Mouse (Mus musculus) heart, embryonic 10.5 days (tissue): ENCODE measurements around the gene Cox18. TPM values are rescaled to one million over a fixed set of nuclear protein-coding genes. Genes with fewer than 3 reads are reported as not detected.

Experiments
- DNase-seq: peaks from one replicate; pipeline ENCODE4 v3.0.0-alpha.2; 2017; ENCODE audit warnings: low spot score
- H3K27ac ChIP-seq: fragments of 300-500 bp; sonication (generic); 2 replicates; pipeline ENCODE4 v1.5.1; 2016; ENCODE audit warnings: mild to moderate bottlenecking
- H3K27me3 ChIP-seq: fragments of 300-500 bp; sonication (generic); 2 replicates; pipeline ENCODE4 v1.6.1; 2016; ENCODE audit warnings: mild to moderate bottlenecking; ENCODE audit not compliant: poor library complexity, insufficient read depth, severe bottlenecking
- H3K36me3 ChIP-seq: fragments of 300-500 bp; sonication (generic); 2 replicates; pipeline ENCODE4 v1.6.1; 2016; ENCODE audit warnings: mild to moderate bottlenecking, moderate library complexity
- H3K4me1 ChIP-seq: fragments of 300-500 bp; sonication (generic); 2 replicates; pipeline ENCODE4 v1.6.1; 2016; ENCODE audit warnings: mild to moderate bottlenecking
- H3K4me3 ChIP-seq: fragments of 300-500 bp; sonication (generic); 2 replicates; pipeline ENCODE4 v1.5.1; 2016; ENCODE audit warnings: mild to moderate bottlenecking, moderate library complexity
- H3K9me3 ChIP-seq: fragments of 300-500 bp; sonication (generic); 2 replicates; pipeline ENCODE4 v1.6.1; 2016; ENCODE audit warnings: mild to moderate bottlenecking, moderate library complexity
- WGBS: fragments of 180-500 bp; shearing (Covaris S2); methylation state at CpG from one replicate; pipeline ENCODE4 v1.1.7; 2016; 5-methylcytosine and 5-hydroxymethylcytosine counted together
- polyA plus RNA-seq: library from polyadenylated mRNA; unstranded; fragments of >200 nt; fragmentation: Nextera tagmentation; extraction: Ambion mirVana; gene quantifications from 2 replicates; pipeline ENCODE4 v1.2.1, GENCODE M21; 2016

Gene Cox18
- polyA plus RNA-seq, 1 experiment from 2014 or later, result 39.4 TPM

DNA sequence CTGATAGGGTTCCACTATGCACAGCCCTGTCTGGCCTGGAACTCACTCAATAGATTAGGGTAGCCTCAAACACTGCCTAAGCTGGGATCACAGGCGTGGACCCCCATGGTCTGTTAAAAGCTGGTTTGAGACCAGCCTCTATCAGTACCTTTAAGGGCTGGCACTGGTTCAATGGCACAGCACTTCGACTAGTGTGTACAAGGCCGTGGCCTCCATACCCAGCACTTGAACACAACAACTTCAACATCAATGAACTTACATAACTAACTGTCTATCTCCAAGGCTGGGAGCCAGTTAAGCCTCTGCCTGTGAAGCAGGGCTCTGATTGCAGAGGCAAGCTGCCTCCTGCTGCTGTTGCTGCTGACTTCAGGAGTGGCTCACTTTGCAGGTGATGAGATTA, 6.0 kb downstream of the Cox18 start:
- no peaks in the 10 kb centered on the region for H3K9me3 ChIP-seq
- no peak overlapping the region for H3K4me3 ChIP-seq
- 92% methylated on average over 3 of the region's 3 CpGs for WGBS
- H3K27ac ChIP-seq, result no peak overlapping the region
- peaks cover 76% of the 10 kb centered on the region for H3K36me3 ChIP-seq
- H3K4me1 ChIP-seq, result peaks cover 2% of the 10 kb centered on the region; the same call in 1 of the 2 replicates
- no peaks in the 10 kb centered on the region for H3K27me3 ChIP-seq
- no peak for DNase-seq

DNA sequence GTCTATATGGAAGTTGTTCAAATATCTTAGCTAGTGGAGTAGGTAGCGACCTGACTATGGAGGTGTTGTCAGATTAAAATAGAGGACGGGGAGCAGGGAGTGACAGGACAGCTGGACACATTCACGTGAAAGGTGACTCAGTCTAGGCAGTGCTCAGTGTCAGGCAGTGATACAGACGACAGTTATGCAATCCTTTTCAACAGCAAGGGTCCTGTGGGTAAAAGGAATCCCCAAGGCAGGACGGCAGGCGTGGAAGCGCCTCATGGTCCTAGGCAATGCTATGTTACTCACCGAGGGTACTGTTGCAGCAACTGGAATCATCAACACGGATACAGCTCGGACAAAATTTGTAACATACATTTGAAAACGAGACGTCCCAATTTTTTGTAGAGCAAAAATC, 6.6 kb downstream of the Cox18 start:
- no peaks in the 10 kb centered on the region for H3K27me3 ChIP-seq
- 92% methylated on average over 12 of the region's 12 CpGs for WGBS
- H3K36me3 ChIP-seq, result peaks cover 76% of the 10 kb centered on the region
- H3K4me1 ChIP-seq, result no peaks in the 10 kb centered on the region
- no peak overlapping the region for H3K4me3 ChIP-seq
- H3K27ac ChIP-seq, result no peak overlapping the region
- DNase-seq, result no peak
- no peaks in the 10 kb centered on the region for H3K9me3 ChIP-seq

DNA sequence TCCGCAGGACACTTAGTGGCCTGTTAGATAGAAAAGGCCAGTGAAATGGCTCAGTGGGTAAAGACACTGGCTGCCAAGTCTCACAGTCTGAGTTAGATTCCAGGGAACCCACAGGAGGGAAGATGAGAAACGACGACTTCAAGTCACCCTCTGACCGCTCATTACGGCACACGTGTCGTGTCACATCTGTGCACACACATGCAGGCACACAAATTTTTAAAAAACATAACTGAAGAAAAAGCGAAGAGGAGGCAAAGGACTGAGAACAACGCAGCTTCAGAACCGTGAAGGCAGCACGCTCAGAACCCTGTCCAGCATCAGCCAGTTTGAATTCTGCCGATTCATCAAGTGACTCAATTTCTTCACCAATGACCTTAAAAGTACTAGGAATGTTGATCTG, 10.4 kb downstream of the Cox18 start:
- 93% methylated on average over 12 of the region's 12 CpGs for WGBS
- Histone ChIP-seq H3K27me3 (no peaks in the 10 kb centered on the region), H3K36me3 (peaks cover 50% of the 10 kb centered on the region), H3K4me3 (no peak overlapping the region), H3K9me3 (no peaks in the 10 kb centered on the region), H3K27ac (no peak overlapping the region), H3K4me1 (no peaks in the 10 kb centered on the region)
- DNase-seq, result no peak

DNA sequence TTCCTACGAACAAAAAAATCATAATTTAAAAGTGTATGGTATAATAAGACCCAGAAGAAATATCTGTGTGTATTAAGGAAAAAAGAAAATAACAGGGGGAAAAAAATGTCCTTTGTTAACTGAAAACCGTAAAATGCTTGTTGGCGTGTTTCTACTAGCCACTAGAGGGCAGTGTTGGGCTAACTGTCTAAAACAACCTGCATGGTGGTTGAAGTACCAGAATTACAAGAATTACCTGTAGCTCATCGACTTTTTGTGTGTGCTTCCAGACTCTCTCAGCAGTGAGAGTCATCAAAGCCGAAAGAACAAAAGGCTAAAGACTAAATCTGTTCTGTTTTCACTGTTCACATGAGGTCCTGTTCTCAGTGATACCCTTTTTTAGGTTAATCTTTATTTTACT, 20.6 kb downstream of the Cox18 start:
- no peak for DNase-seq
- no peaks in the 10 kb centered on the region for H3K36me3 ChIP-seq
- 22% methylated on average over 5 of the region's 5 CpGs for WGBS
- no peaks in the 10 kb centered on the region for H3K9me3 ChIP-seq
- no peaks in the 10 kb centered on the region for H3K27me3 ChIP-seq
- H3K4me1 ChIP-seq, result no peaks in the 10 kb centered on the region
- H3K27ac ChIP-seq, result no peak overlapping the region
- H3K4me3 ChIP-seq, result no peak overlapping the region

DNA sequence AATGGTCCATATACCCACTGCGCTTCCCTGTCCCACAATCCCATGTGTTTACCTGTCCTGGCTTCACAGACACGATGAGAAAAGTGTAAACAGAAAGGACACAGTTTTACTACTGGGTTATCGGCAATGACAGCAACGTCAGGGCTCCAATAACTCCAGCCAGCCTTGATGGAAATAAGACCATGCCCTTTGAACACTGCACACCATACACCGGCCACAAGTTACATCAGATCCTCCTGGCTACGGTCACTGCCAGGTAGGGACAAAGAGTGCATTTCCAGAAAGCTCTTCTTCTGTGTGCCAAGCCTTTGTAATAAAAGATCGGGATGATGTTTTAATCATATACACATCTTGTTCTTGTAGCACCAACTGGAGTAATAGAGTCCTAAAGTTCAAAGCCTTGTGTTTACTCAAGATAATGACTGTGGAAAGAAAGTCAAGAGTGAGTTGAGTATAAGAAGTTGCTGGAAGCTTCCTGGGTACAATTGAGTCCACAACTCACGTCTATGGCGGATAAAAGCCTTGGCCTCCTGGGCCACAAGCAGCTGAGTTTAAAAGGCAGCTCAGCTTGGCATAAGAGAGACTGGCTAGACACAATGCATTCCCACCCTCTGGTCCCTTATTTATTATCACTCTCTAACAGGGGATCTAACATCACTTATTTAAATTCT, 21.2 kb downstream of the Cox18 start:
- no peaks in the 10 kb centered on the region for H3K27me3 ChIP-seq

DNA sequence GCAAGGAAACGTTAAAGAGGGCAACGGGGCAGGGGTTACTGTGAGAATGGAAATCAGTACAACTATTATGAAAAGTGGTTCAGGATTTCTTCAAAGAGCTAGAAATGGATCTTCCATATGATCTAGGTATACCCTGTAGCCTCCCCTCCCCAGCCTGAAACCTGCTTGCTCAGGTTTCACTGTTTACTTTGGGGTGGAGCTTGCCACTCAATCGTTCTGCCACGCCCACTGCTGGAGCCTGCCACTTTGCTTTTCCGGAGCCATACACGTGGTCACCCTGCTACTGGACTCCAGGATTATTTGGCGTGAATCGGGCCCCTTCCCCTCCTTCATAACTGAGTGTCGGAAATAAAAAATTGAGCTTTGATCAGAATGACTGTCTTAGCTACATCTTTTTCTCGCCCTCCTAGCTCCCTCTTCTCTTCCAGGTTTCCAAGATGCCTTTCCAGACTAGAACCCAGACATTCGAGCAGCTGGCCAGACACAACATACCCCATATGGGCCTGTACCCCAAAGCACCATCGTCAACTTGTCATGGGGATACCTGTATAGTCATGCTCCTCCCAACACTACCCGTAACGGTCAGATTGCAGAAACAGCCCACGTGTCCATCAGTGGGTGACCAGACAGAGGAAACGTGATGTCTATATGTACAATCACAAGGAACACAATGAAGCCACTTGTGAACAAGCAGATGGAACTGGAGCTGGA, 23.7 kb downstream of the Cox18 start:
- 52% methylated on average over 16 of the region's 16 CpGs for WGBS
- no peak overlapping the region for H3K4me3 ChIP-seq
- no peaks in the 10 kb centered on the region for H3K36me3 ChIP-seq
- no peaks in the 10 kb centered on the region for H3K9me3 ChIP-seq
- H3K27me3 ChIP-seq, result no peaks in the 10 kb centered on the region
- no peak for DNase-seq
- no peaks in the 10 kb centered on the region for H3K4me1 ChIP-seq
- H3K27ac ChIP-seq, result no peak overlapping the region

More for the DNA sequence above, 21.2 kb downstream of the Cox18 start:
- Histone ChIP-seq H3K36me3 (no peaks in the 10 kb centered on the region), H3K9me3 (no peaks in the 10 kb centered on the region), H3K4me3 (no peak overlapping the region), H3K27ac (no peak overlapping the region), H3K4me1 (no peaks in the 10 kb centered on the region)
- no peak for DNase-seq
- WGBS, result 82% methylated on average over 9 of the region's 9 CpGs

DNA sequence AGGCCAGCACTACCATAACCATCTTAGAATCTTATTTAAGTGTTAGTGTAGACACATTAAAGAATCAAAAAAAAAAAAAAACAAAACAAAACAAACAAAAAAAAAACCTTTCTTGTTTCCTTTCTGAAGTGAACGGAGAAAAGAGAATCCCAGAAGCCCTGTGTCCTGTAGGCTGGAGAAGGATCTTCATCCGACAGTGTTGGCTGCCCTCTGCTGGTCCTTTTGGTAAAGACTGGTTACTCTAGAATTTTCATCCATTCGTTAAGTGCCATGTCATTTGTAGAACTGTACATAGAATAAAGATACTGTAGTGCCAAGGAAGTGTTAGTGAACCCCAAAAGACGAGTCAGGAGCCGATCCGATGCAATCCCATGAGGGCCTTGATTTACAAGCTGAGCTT, 29.0 kb downstream of the Cox18 start:
- H3K27ac ChIP-seq, result no peak overlapping the region
- WGBS, result 22% methylated on average over 6 of the region's 6 CpGs
- no peak overlapping the region for H3K4me3 ChIP-seq
- DNase-seq, result no peak
- no peaks in the 10 kb centered on the region for H3K9me3 ChIP-seq
- H3K27me3 ChIP-seq, result no peaks in the 10 kb centered on the region
- no peaks in the 10 kb centered on the region for H3K4me1 ChIP-seq
- H3K36me3 ChIP-seq, result no peaks in the 10 kb centered on the region

DNA sequence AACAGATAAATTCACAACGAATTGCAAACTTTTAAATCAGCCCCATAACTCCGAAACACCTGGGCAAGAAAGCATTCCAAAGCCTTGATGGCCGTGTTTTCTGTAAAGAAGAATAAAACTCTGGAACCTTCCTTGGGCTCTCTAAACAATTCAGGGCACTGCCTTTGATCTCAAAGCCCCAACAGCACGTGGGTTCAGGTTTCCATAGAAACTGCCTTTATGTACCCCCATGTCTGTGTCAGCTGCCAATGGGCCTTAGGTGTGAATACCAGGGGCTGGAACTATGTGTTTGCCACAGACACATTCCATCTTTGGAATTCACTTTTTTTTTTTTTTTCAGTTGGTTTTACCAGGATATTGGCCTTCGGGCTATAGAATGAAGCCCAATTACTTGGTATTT, 41.0 kb downstream of the Cox18 start:
- Histone ChIP-seq H3K36me3 (no peaks in the 10 kb centered on the region), H3K27me3 (no peaks in the 10 kb centered on the region), H3K9me3 (no peaks in the 10 kb centered on the region), H3K27ac (no peak overlapping the region), H3K4me3 (no peak overlapping the region), H3K4me1 (no peaks in the 10 kb centered on the region)
- WGBS, result 76% methylated on average over 5 of the region's 5 CpGs
- DNase-seq, result no peak

DNA sequence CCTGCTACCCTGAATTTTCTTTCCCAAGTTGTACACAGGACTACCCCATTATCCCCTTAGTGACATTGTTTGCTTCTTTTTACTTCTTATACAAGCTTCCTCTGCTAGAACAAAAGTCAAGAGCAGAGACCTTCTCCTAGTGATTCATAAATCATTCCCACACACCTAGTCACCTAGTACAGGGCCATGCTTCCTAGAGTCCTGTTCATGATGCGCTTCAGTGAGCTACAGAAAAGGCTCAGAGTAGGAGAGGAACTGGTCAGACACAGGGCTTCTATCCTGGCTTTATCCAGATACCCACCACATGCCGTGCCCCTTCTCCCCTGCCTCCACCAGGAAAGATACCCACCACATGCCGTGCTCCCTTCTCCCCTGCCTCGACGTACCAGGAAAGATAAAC, 44.7 kb downstream of the Cox18 start:
- H3K4me1 ChIP-seq, result no peaks in the 10 kb centered on the region
- no peaks in the 10 kb centered on the region for H3K9me3 ChIP-seq
- H3K36me3 ChIP-seq, result no peaks in the 10 kb centered on the region
- no peak overlapping the region for H3K4me3 ChIP-seq
- no peak overlapping the region for H3K27ac ChIP-seq
- WGBS, result 59% methylated on average over 5 of the region's 5 CpGs
- no peak for DNase-seq
- H3K27me3 ChIP-seq, result no peaks in the 10 kb centered on the region

DNA sequence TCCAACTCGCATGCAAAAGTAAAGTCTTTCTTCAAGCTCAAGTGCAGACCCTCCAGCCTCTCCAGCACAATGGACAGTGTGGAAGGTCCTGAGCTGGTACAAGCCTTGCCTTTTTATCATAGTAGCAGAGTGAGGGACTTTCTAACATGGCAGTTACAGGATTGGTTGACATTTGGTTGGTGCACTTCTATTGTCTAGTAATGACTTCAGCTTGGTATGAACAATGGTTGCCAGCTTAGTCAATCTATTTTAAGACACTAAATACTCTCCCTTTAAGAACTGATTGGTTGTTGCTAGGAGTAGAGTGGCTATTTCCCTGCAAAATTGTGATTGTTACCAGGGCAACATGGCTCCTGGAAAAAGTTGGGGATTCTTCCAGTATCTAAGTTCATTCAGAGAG, 45.7 kb downstream of the Cox18 start:
- no peaks in the 10 kb centered on the region for H3K9me3 ChIP-seq
- 0 out of 2 replicates have a peak overlapping the region, but pooled peaks have one; percentile 3 for H3K27ac ChIP-seq
- H3K27me3 ChIP-seq, result no peaks in the 10 kb centered on the region
- no peaks in the 10 kb centered on the region for H3K36me3 ChIP-seq
- no peak overlapping the region for H3K4me3 ChIP-seq
- 88% methylated on average over 1 of the region's 1 CpGs for WGBS
- DNase-seq, result no peak
- H3K4me1 ChIP-seq, result no peaks in the 10 kb centered on the region

Other genes with a start within 250 kb of the Cox18 start
- gene Ankrd17, start 142.6 kb upstream of the Cox18 start, polyA plus RNA-seq, result 19.2 and 26.0 TPM in 2 replicates
- 3.2 and 3.8 TPM in 2 replicates for gene Gm9958, start 143.2 kb upstream of the Cox18 start, polyA plus RNA-seq
- gene Alb, start 236.9 kb upstream of the Cox18 start, polyA plus RNA-seq, result 1.2 and 25.7 TPM in 2 replicates